Mouse (Mus musculus) erythroblast, embryonic 14.5 days (primary cell): Measurements from ENCODE around the gene Ucn2. TPM values are rescaled to one million over a fixed set of nuclear protein-coding genes. Genes with fewer than 3 reads are reported as not detected.
A peak's percentile ranks its signal among the peaks of the same experiment; 100 is the strongest.

Experiments
- H3K27me3 ChIP-seq: 2 replicates; pipeline ENCODE4 v1.6.1; 2012; ENCODE audit warnings: inconsistent platforms; ENCODE audit not compliant: control insufficient read depth
- H3K36me3 ChIP-seq: 2 replicates; pipeline ENCODE4 v1.6.1; 2012; ENCODE audit warnings: mild to moderate bottlenecking, inconsistent platforms; ENCODE audit not compliant: control insufficient read depth
- H3K4me1 ChIP-seq: 2 replicates; pipeline ENCODE4 v1.6.1; 2012; ENCODE audit warnings: inconsistent platforms; ENCODE audit not compliant: control insufficient read depth
- H3K4me3 ChIP-seq: replicated peaks from 2 replicates; pipeline ENCODE3; 2012; ENCODE audit warnings: moderate library complexity, mild to moderate bottlenecking, inconsistent platforms
- H3K9me3 ChIP-seq: 2 replicates; pipeline ENCODE4 v1.6.1; 2012; ENCODE audit warnings: low read length, inconsistent platforms, mixed read lengths; ENCODE audit not compliant: control insufficient read depth
- GATA1 ChIP-seq: IDR thresholded peaks from 2 replicates; pipeline ENCODE4 v1.6.1; 2012; ENCODE audit warnings: low read length, inconsistent platforms, mixed read lengths
- TAL1 ChIP-seq: IDR thresholded peaks from 3 replicates; pipeline ENCODE4 v1.6.1; 2012; ENCODE audit warnings: low read length, inconsistent platforms, mixed read lengths
- polyA plus RNA-seq: library from polyadenylated mRNA; stranded (reverse); fragments of >175 nt; gene quantifications from 2 replicates; pipeline ENCODE4 v1.2.3, GENCODE M21; 2012

Gene Ucn2
- polyA plus RNA-seq: not detected in 2 replicates

DNA sequence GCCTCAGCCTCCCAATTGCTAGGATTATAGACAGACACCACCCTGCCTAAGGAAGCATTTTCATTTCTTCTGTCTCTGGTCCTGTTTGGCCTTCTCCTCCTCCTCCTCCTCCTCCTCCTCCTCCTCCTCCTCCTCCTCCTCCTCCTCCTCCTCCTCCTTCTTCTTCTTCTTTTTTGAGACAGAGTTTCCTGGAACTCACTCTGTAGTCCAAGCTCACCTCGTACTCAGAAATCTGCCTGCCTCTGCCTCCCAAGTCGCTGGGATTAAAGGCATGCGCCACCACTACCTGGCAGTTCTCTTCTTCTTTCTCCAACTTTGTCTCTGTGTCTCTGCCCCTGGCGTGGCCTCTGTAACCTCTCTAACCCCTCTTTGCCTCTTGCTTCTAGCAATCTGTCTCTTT lies at the start of gene Ucn2:
Ucn2 (plus strand) TSS at position 301 of the 400 bp plus-strand sequence.
- TF ChIP-seq GATA1 (no peak), TAL1 (no peak)
- no peak within 1 kb of the TSS for H3K4me3 ChIP-seq
- no peaks in the 10 kb centered on the region for H3K9me3 ChIP-seq
- H3K36me3 ChIP-seq: no peaks in the 10 kb centered on the region
- peaks cover 63% of the 10 kb centered on the region for H3K4me1 ChIP-seq
- H3K27me3 ChIP-seq: peaks cover 7% of the 10 kb centered on the region

DNA sequence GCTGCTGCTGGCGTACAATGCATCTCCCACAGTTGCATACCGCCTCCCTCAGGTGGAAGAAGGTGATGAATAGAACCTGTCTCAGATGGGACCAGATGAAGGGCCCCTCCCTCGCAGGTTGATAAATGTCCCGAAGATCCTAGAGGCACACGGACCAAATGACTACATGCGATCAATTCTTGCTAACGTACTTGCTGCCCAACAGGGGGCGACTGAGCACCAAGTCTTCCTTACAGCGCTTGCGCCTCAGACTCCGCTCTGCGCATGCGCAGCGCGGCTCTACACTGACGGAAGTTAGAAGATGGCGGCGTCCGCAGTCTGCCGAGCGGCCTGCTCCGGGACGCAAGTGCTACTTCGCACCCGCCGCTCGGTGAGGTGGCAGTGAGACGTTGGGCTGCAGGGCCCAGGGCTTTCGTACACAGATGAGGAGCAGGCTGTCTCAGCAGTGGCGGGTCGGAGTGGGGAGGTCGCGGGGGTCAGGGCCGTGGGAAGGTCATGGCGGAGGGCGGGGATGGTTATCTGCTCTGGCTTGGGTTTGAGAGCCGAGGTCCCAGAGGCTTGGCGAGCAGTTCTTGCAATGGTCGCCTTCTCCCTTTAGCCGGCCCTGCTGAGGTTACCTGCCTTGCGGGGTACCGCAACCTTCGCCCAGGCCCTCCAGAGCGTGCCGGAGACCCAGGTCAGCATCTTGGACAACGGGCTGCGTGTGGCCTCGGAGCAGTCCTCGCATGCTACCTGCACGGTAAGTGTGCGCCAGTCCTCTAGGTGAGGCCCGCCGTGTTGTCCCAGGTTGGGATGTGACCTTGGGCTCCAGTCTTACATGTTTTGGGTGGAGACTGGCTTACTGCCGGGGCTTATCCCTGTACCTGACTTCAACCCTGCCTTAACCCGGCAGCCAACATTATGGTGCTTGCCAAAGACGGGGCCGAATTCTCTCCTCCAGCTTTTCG lies 49.1 kb upstream of the Ucn2 start, which contains the start of gene Uqcrc1:
Uqcrc1 (plus strand) TSS at position 216 of the 947 bp plus-strand sequence.
- no peaks in the 10 kb centered on the region for H3K27me3 ChIP-seq
- TF ChIP-seq TAL1 (no peak), GATA1 (no peak)

DNA sequence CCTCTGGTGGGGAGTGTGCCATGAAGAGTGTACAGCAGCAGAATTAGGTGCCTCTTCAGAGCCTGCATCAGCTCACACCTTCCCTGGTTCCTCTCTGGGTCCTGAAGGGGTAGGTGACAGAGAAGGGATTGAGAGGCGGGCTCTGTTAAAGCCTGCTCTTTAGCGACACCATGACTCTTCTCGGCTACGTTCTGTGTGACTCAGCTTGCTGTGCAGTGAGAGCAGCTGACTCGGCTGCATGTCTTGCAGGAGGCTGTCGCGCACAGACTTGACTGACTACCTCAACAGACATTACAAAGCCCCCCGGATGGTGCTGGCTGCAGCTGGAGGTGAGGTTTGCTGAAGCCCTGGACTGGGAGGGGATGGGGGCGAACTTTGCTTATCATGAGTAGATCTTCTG lies 40.7 kb upstream of the Ucn2 start:
- Histone ChIP-seq H3K4me3 (no peak overlapping the region), H3K9me3 (no peaks in the 10 kb centered on the region), H3K27me3 (no peaks in the 10 kb centered on the region), H3K36me3 (peaks cover 98% of the 10 kb centered on the region), H3K4me1 (peaks cover 28% of the 10 kb centered on the region)
- TF ChIP-seq GATA1: no peak

More for the DNA sequence above, 49.1 kb upstream of the Ucn2 start, which contains the start of gene Uqcrc1:
- Histone ChIP-seq H3K4me3 (peak within 1 kb of the TSS; percentile 76), H3K9me3 (no peaks in the 10 kb centered on the region), H3K4me1 (peaks cover 27% of the 10 kb centered on the region), H3K36me3 (peaks cover 37% of the 10 kb centered on the region)

DNA sequence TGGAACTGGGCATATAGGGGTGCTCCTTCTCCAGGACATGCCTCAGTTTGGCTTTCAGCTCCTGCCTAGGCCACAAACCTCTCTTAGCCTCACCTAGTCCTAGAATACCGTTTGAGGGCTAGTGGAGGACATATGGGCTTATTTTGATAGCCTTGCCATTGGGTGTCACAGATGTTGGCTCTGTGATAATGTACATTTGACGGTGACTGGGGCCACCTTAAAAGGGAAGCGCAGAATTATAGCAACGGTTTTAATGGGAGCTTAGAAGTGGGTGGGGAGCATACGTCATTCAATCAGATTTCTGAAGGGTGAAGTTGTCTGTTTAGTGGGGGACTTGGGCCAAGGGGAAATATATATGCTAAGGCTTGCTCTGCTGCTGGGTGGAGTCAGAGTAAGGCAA lies 40.2 kb upstream of the Ucn2 start:
- Histone ChIP-seq H3K9me3 (no peaks in the 10 kb centered on the region), H3K27me3 (no peaks in the 10 kb centered on the region), H3K4me3 (no peak overlapping the region), H3K36me3 (peaks cover 97% of the 10 kb centered on the region), H3K4me1 (peaks cover 27% of the 10 kb centered on the region)
- no peak for TF ChIP-seq GATA1
- no peak for TF ChIP-seq TAL1

DNA sequence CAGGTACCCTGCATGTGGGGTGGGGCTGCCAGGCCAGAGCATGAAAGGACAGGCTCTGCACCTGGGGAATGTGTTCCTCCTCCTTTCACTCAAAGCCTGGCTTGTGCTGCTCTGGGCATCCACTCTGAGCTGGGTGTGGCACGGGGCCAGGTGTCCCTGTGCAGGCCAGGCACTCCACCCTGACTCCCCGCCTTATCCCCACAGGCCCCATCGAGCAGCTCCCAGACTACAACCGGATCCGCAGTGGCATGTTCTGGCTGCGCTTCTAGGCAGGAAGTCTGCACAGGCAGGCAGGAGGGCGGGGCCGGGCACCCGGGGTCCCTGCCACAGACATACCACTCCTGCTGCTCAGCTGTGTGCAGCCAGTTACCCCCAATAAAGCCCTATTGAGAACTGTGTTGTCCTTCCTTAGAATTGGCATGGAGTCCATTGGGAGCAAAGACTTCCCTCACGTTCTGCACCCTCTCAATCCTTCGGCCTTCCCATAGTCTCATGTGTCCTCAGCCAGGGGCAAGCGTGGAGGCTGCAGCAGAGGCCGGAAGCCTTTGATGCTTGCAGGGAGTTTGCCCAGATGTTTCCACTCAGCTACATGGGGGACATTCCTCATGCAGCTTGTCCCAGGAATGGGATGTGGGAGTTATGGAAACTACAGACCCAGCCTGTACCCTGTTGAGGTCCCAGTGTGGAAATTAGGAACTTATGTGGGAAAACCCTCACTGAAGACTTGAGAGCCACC lies 36.4 kb upstream of the Ucn2 start:
- Histone ChIP-seq H3K9me3 (no peaks in the 10 kb centered on the region), H3K27me3 (peaks cover 23% of the 10 kb centered on the region), H3K4me1 (peaks cover 13% of the 10 kb centered on the region), H3K36me3 (peaks cover 65% of the 10 kb centered on the region), H3K4me3 (no peak overlapping the region)
- no peak for TF ChIP-seq GATA1
- no peak for TF ChIP-seq TAL1

DNA sequence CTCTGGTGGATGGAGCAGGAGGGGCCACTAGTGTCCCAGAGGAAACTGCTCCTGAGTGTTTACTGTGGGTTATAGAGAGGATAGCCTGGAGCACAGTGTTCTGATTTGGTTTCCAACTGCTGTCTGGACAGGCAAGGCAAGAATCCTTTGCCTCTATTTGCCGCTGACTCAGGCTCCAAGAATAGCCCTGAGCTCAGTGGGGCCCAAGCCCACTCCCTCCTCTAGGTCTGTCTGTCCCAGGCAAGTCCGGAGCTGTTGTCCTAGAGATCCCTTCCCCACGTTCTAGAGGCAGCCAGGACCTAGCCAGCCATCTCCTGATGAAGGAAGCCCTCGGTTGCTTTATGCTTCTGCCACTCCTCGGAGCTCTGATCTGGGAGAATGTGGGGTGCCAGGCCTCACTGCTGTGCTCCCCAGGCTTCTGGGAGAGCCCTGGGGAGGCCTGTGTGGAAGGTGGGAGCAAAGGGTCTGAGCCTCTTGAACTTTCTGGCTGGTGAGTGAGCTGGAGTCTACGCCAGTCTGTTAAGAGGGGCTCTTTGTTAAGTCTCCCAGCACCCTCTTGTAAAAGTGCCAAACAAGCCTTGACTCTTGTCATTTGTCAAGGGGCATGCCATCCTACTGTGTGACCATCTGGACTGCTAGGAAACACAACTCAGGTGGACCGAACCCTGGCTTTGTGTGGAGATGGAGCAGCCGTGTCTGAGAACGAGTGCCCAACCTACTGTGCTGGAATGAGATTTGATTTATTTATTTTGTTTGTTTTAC lies 35.7 kb upstream of the Ucn2 start:
- Histone ChIP-seq H3K4me3 (no peak overlapping the region), H3K4me1 (peaks cover 6% of the 10 kb centered on the region), H3K9me3 (no peaks in the 10 kb centered on the region), H3K27me3 (peaks cover 26% of the 10 kb centered on the region), H3K36me3 (peaks cover 58% of the 10 kb centered on the region)
- TF ChIP-seq TAL1 (no peak), GATA1 (no peak)

DNA sequence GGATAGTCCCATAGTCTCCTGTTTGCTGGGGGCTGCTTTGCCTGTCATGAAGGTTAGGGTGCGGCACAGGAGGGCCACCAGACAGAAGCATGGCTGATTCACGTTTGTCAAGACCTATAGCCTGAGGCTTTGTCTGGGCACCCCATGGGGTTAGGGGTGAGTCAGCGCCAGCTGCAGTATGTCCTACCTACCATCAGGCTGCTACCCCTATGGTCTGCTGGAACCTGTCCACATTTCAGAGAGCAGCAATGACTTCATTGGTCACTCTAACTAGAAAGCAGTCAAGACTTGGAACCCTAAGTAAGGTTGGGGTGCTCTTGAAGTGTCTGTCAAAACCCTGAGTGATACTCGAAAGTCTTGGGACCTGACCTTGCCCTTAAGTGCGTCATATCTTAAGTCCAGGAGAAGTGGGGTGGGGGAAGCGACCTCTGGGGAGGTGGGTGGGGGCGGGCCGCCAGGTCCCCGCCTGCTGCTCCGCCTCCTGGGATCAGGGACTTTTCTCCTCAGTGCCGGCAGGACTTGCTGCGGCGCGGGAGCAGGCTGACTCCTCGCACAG lies 32.7 kb upstream of the Ucn2 start, which contains the start of gene Col7a1:
Col7a1 (plus strand) TSS at position 506 of the 556 bp plus-strand sequence.
- peaks cover 28% of the 10 kb centered on the region for H3K36me3 ChIP-seq
- H3K9me3 ChIP-seq: no peaks in the 10 kb centered on the region
- no peaks in the 10 kb centered on the region for H3K4me1 ChIP-seq
- peaks cover 26% of the 10 kb centered on the region for H3K27me3 ChIP-seq
- TF ChIP-seq TAL1 (no peak), GATA1 (no peak)
- H3K4me3 ChIP-seq: no peak within 1 kb of the TSS

DNA sequence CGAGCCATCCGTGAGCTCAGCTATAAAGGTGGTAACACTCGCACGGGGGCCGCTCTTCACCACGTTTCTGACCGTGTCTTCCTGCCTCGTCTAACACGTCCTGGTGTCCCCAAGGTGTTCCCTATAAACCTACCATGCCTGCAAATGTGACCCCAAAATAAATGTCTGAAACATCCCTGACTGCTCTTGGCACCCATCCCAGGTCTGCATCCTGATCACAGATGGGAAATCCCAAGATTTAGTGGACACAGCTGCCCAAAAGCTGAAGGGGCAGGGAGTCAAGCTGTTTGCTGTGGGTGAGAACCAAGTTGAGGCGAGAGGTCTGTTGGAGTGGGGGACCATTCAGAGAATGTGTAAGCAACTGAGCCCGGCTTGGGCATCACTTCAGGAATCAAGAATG lies 30.6 kb upstream of the Ucn2 start:
- Histone ChIP-seq H3K9me3 (no peaks in the 10 kb centered on the region), H3K36me3 (peaks cover 7% of the 10 kb centered on the region), H3K4me3 (no peak overlapping the region), H3K4me1 (no peaks in the 10 kb centered on the region), H3K27me3 (peaks cover 26% of the 10 kb centered on the region)
- no peak for TF ChIP-seq GATA1
